9 mouse cellular contexts compared by ENCODE assay signal in the genomic region with DNA sequence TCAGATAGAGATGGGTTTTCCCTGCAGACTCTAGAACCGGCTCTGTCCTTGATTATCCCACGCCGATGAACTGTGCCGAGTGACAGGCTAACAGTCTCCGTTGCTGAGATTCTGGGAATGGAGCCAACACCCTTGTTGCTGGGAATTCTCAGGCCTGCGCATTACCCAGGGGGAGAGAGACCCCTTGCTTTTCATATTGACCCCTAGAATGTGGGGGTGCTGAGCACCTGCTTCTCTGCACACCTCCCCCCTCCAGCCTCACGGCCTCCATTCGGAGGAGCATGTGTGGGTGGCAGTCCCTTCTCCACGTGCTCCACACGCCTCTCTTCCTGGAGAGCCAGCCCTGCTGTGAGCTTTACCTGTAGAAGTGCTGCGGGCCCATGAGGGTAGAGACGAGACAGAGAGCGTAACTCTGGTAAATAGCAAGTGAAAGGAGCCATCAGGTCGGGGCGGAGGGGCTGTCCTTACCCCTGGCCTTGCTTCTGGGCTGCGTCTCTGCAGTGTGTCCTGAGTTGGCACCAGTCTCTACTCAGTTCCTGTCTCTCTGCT. TPM values are rescaled to one million over a fixed set of nuclear protein-coding genes. Genes with fewer than 3 reads are reported as not detected.
DNase-seq lines count a peak whose midpoint lies in the region; ATAC-seq and TF ChIP-seq lines count a peak whose summit lies in the region.
"Had no signal": no experiment of that assay in that cellular context is flagged by ENCODE, and none has a peak within 500 bp of the region (broad histone marks: within the 10 kb centered on the region; RNA-seq: fewer than 3 reads in every experiment).

No protein-coding gene starts in this region.

- no peaks in the 10 kb centered on the region for H3K9me3 ChIP-seq in lung, postnatal 0 days (ENCODE audit: low read length)
- H3K9me3 ChIP-seq in embryonic facial prominence, embryonic 10.5 days: no peaks in the 10 kb centered on the region
- no peaks in the 10 kb centered on the region for H3K9me3 ChIP-seq in hindbrain, embryonic 12.5 days (replicated peaks)
- no peaks in the 10 kb centered on the region for H3K9me3 ChIP-seq in neural tube, embryonic 14.5 days (ENCODE audit: control insufficient read depth, low read length)

- no peak for TF ChIP-seq EP300 in lung, postnatal 0 days (IDR thresholded peaks at IDR 0.05)

- ATAC-seq in lung, postnatal 0 days: no peak
- peak; percentile 85 for ATAC-seq in hindbrain, embryonic 12.5 days (ENCODE audit: low FRiP score)
- peak; percentile 84; the same call in 1 of the 2 replicates for ATAC-seq in neural tube, embryonic 14.5 days (ENCODE audit: low read depth)

- peak; percentile 55 for DNase-seq in lung, postnatal 0 days (ENCODE audit: low spot score)
- no peak for DNase-seq in lung, adult 2 months
- no peak for DNase-seq in embryonic facial prominence, embryonic 10.5 days (ENCODE audit: low spot score)
- no peak for DNase-seq in gastrocnemius, postnatal 36 days
- no peak for DNase-seq in spleen, postnatal 10 days (ENCODE audit: low spot score in 2 of 2)
- DNase-seq in liver: no peak

- 58% methylated on average over 16 of the region's 16 CpGs for WGBS in lung, postnatal 0 days
- 41% methylated on average over 16 of the region's 16 CpGs for WGBS in lung, adult 2 months
- 74% methylated on average over 16 of the region's 16 CpGs for WGBS in embryonic facial prominence, embryonic 10.5 days
- WGBS in hindbrain, embryonic 12.5 days: 45% methylated on average over 16 of the region's 16 CpGs
- WGBS in neural tube, embryonic 14.5 days: 43% methylated on average over 16 of the region's 16 CpGs

- no peak overlapping the region for H3K27ac ChIP-seq in lung, postnatal 0 days (ENCODE audit: low read length)
- peak overlapping the region; percentile 10; the same call in 1 of the 2 replicates for H3K27ac ChIP-seq in embryonic facial prominence, embryonic 10.5 days (replicated peaks)
- H3K27ac ChIP-seq in hindbrain, embryonic 12.5 days: peak overlapping the region; percentile 41; the same call in 1 of the 2 replicates
- 0 out of 2 replicates have a peak overlapping the region, but pooled peaks have one; percentile 35 for H3K27ac ChIP-seq in neural tube, embryonic 14.5 days (ENCODE audit: low read depth, low read length)
- H3K27ac ChIP-seq: heart, adult 2 months had no signal

- no peak overlapping the region for H3K4me3 ChIP-seq in lung, postnatal 0 days (ENCODE audit: low read depth, low read length)
- H3K4me3 ChIP-seq in lung, adult 2 months (replicated peaks; ENCODE audit: extremely low read depth, low read depth, low read length): no peak overlapping the region
- no peak overlapping the region for H3K4me3 ChIP-seq in embryonic facial prominence, embryonic 10.5 days
- no peak overlapping the region for H3K4me3 ChIP-seq in hindbrain, embryonic 12.5 days
- H3K4me3 ChIP-seq in neural tube, embryonic 14.5 days (ENCODE audit: low read depth, low read length): no peak overlapping the region
- H3K4me3 ChIP-seq: heart, adult 2 months had no signal

- intact Hi-C loops in gastrocnemius, postnatal 36 days (cut with DNase I): no loop called here

- H3K27me3 ChIP-seq in lung, postnatal 0 days (replicated peaks; ENCODE audit: insufficient read depth, low read length): no peaks in the 10 kb centered on the region
- no peaks in the 10 kb centered on the region for H3K27me3 ChIP-seq in embryonic facial prominence, embryonic 10.5 days (replicated peaks; ENCODE audit: low read depth, poor library complexity, severe bottlenecking)
- H3K27me3 ChIP-seq in hindbrain, embryonic 12.5 days: no peaks in the 10 kb centered on the region
- H3K27me3 ChIP-seq in neural tube, embryonic 14.5 days (ENCODE audit: control insufficient read depth, insufficient read depth, low read length): no peaks in the 10 kb centered on the region

- no peak for TF ChIP-seq CTCF in lung, postnatal 0 days (IDR thresholded peaks at IDR 0.05)
- TF ChIP-seq CTCF in lung, adult 2 months (IDR thresholded peaks at IDR 0.05; ENCODE audit: insufficient read depth, low read length): no peak

- H3K9ac ChIP-seq in lung, postnatal 0 days (replicated peaks; ENCODE audit: low read depth): no peak overlapping the region
- H3K9ac ChIP-seq in hindbrain, embryonic 12.5 days: no peak overlapping the region
- H3K9ac ChIP-seq in neural tube, embryonic 14.5 days (replicated peaks; ENCODE audit: low read depth, low read length): no peak overlapping the region

- no peaks in the 10 kb centered on the region for H3K36me3 ChIP-seq in lung, postnatal 0 days (ENCODE audit: insufficient read depth, low read length)
- H3K36me3 ChIP-seq in embryonic facial prominence, embryonic 10.5 days (replicated peaks): peaks cover 50% of the 10 kb centered on the region
- peaks cover 24% of the 10 kb centered on the region for H3K36me3 ChIP-seq in hindbrain, embryonic 12.5 days
- H3K36me3 ChIP-seq in neural tube, embryonic 14.5 days (ENCODE audit: control insufficient read depth, insufficient read depth, low read length): no peaks in the 10 kb centered on the region

- no peaks in the 10 kb centered on the region for H3K4me1 ChIP-seq in lung, postnatal 0 days (ENCODE audit: insufficient read depth, low read depth, low read length)
- no peaks in the 10 kb centered on the region; the same call in 1 of the 2 replicates for H3K4me1 ChIP-seq in lung, adult 2 months (ENCODE audit: control insufficient read depth, insufficient read depth, low read length)
- H3K4me1 ChIP-seq in embryonic facial prominence, embryonic 10.5 days: peaks cover 35% of the 10 kb centered on the region
- H3K4me1 ChIP-seq in hindbrain, embryonic 12.5 days: peaks cover 18% of the 10 kb centered on the region
- H3K4me1 ChIP-seq in neural tube, embryonic 14.5 days (ENCODE audit: control insufficient read depth, insufficient read depth, low read length): peaks cover 8% of the 10 kb centered on the region; the same call in 1 of the 2 replicates

- no peak overlapping the region for H3K4me2 ChIP-seq in lung, postnatal 0 days (replicated peaks; ENCODE audit: low read depth, low read length)
- no peak overlapping the region for H3K4me2 ChIP-seq in hindbrain, embryonic 12.5 days (replicated peaks)
- H3K4me2 ChIP-seq in neural tube, embryonic 14.5 days (ENCODE audit: low read depth, low read length): no peak overlapping the region

- no peak for TF ChIP-seq POLR2A in lung, adult 2 months (IDR thresholded peaks at IDR 0.05; ENCODE audit: borderline replicate concordance, extremely low read depth, low read depth, low read length)

RNA-seq across cellular contexts. Expression of gene Lmf1, which starts 39.7 kb away (rescaled TPM):
- polyA plus RNA-seq in lung, postnatal 0 days (2015; fragmentation: Nextera tagmentation; extraction: Ambion mirVana): 16.5 and 16.6 TPM in 2 replicates
- 15.8 and 22.4 TPM in 2 replicates for polyA plus RNA-seq in lung, adult 2 months (2012; rRNA removed)
- 26.3 and 26.6 TPM in 2 replicates for polyA plus RNA-seq in embryonic facial prominence, embryonic 10.5 days (2016; fragmentation: Nextera tagmentation; extraction: Ambion mirVana)
- polyA plus RNA-seq in hindbrain, embryonic 12.5 days (2016; fragmentation: Nextera tagmentation; extraction: Ambion mirVana): 25.7 and 26.2 TPM in 2 replicates
- polyA plus RNA-seq in neural tube, embryonic 14.5 days (2014; fragmentation: Nextera tagmentation; extraction: Ambion mirVana): 24.2 and 25.4 TPM in 2 replicates
- total RNA-seq in gastrocnemius, postnatal 36 days (2021): 10 to 100 TPM; 13.1 to 13.9 TPM

RNA-seq across cellular contexts. Expression of gene Sox8, which starts 48.1 kb away (rescaled TPM):
- 0.19 and 0.24 TPM in 2 replicates for polyA plus RNA-seq in lung, postnatal 0 days (2015; fragmentation: Nextera tagmentation; extraction: Ambion mirVana)
- 0.49 and 0.62 TPM in 2 replicates for polyA plus RNA-seq in lung, adult 2 months (2012; rRNA removed)
- 12.5 and 13.1 TPM in 2 replicates for polyA plus RNA-seq in embryonic facial prominence, embryonic 10.5 days (2016; fragmentation: Nextera tagmentation; extraction: Ambion mirVana)
- polyA plus RNA-seq in hindbrain, embryonic 12.5 days (2016; fragmentation: Nextera tagmentation; extraction: Ambion mirVana): 11.8 and 12.7 TPM in 2 replicates
- 12.8 and 17.5 TPM in 2 replicates for polyA plus RNA-seq in neural tube, embryonic 14.5 days (2014; fragmentation: Nextera tagmentation; extraction: Ambion mirVana)
- 1 to 10 TPM; 1.9 to 2.0 TPM for total RNA-seq in gastrocnemius, postnatal 36 days (2021)
